Mouse (Mus musculus) intestine, embryonic 14.5 days (tissue): ENCODE results near the gene Lmntd2. TPM values are rescaled to one million over a fixed set of nuclear protein-coding genes. Genes with fewer than 3 reads are reported as not detected.

ENCODE experiments used
- ATAC-seq: fragments of 200-750 bp; cut with Nextera tagmentation; replicated peaks from 2 replicates; pipeline ENCODE4 v1.8.0; 2017; ENCODE audit warnings: low read depth, moderate number of reproducible peaks, moderate TSS enrichment, moderate library complexity; ENCODE audit not compliant: low FRiP score, low TSS enrichment
- DNase-seq: peaks from one replicate; pipeline ENCODE4 v3.0.0-alpha.2; 2018; ENCODE audit warnings: low spot score
- H3K27ac ChIP-seq: fragments of 300-500 bp; sonication (generic); 2 replicates; pipeline ENCODE4 v1.5.1; 2014; ENCODE audit warnings: low read depth, mild to moderate bottlenecking, control low read depth
- H3K27me3 ChIP-seq: fragments of 300-500 bp; sonication (generic); replicated peaks from 2 replicates; pipeline ENCODE4 v1.6.1; 2014; ENCODE audit warnings: low read length, control low read depth; ENCODE audit not compliant: control insufficient read depth, insufficient read depth
- H3K36me3 ChIP-seq: fragments of 300-500 bp; sonication (generic); 2 replicates; pipeline ENCODE4 v1.6.1; 2014; ENCODE audit warnings: low read length, control low read depth; ENCODE audit not compliant: control insufficient read depth, insufficient read depth
- H3K4me1 ChIP-seq: fragments of 300-500 bp; sonication (generic); replicated peaks from 2 replicates; pipeline ENCODE4 v1.6.1; 2014; ENCODE audit warnings: low read length, control low read depth, mixed read lengths; ENCODE audit not compliant: control insufficient read depth, insufficient read depth
- H3K4me2 ChIP-seq: fragments of 300-500 bp; sonication (generic); 2 replicates; pipeline ENCODE4 v1.6.1; 2014; ENCODE audit warnings: low read length
- H3K4me3 ChIP-seq: fragments of 300-500 bp; sonication (generic); 2 replicates; pipeline ENCODE4 v1.5.1; 2014; ENCODE audit warnings: low read depth, low read length, control low read depth, mixed read lengths
- H3K9ac ChIP-seq: fragments of 300-500 bp; sonication (generic); 2 replicates; pipeline ENCODE4 v1.6.1; 2014; ENCODE audit warnings: mild to moderate bottlenecking, low read length
- H3K9me3 ChIP-seq: fragments of 300-500 bp; sonication (generic); 2 replicates; pipeline ENCODE4 v1.6.1; 2016; ENCODE audit warnings: low read length, control low read depth; ENCODE audit not compliant: control insufficient read depth
- WGBS: fragments of 180-500 bp; shearing (Covaris S2); extraction: QIAGEN DNeasy Blood & Tissue Kit; methylation state at CpG from one replicate; pipeline ENCODE4 v1.1.7; 2014; 5-methylcytosine and 5-hydroxymethylcytosine counted together
- polyA plus RNA-seq: library from polyadenylated mRNA; unstranded; fragments of >200 nt; fragmentation: Nextera tagmentation; extraction: Ambion mirVana; gene quantifications from 2 replicates; pipeline ENCODE4 v1.2.1, GENCODE M21; 2014

The Lmntd2 gene
- polyA plus RNA-seq, 1 experiment from 2014 or later, result 2.8 TPM

DNA sequence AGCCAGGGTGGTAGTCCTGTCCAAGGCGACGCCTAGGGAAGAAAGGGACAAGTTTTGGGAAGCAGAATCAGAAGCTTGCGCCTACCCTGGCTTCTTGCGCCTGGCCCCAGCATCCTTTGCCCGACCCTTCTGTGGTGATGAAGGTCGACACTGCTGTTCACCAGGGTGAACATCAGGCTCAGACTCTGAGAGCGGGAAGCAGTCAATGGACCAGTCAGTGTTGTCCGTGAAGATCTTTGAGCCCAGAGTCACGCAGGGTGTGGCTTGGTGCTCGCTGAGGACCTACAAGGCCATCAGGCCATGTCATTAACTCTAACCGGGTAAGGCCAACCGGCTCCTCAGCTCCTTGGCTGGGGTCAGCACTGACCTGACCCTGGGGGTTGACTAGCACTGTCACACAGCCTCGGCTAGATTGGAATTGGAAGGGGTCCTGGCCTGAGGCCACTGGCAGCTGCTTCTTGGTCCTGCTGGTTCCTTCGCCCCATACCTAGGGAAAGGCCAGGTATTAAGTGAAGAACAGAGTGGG, 3.2 kb downstream of the Lmntd2 start:
- no peaks in the 10 kb centered on the region for H3K27me3 ChIP-seq
- no peak overlapping the region for H3K9ac ChIP-seq
- no peaks in the 10 kb centered on the region for H3K9me3 ChIP-seq
- peaks cover 4% of the 10 kb centered on the region; the same call in 1 of the 2 replicates for H3K4me1 ChIP-seq
- H3K4me2 ChIP-seq, result no peak overlapping the region
- WGBS, result 88% methylated on average over 14 of the region's 14 CpGs
- no peak for DNase-seq
- H3K4me3 ChIP-seq, result no peak overlapping the region
- H3K36me3 ChIP-seq, result no peaks in the 10 kb centered on the region
- no peak overlapping the region for H3K27ac ChIP-seq
- ATAC-seq, result no peak

DNA sequence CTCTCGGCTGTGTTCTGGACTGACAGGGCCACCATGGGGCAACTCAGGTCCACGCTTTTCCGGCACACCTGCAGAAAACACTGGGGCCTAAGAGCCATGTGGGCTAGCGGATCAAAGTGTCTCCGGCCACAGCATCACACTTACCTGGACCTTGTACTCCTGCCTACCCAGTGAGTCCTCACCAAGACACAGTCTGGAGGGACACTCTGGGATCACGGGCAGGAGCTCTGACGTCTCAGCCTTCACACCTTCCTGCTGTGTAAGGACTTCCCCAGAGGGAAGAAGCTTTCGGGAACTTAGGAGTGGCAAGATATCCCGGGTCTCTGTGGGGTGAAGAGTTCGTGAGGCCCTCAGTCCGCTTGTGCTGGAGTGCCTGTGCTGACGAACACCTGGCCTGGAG, 3.7 kb downstream of the Lmntd2 start:
- WGBS, result 65% methylated on average over 12 of the region's 12 CpGs
- ATAC-seq (no peak), DNase-seq (no peak)
- Histone ChIP-seq H3K27ac (no peak overlapping the region), H3K4me1 (peaks cover 4% of the 10 kb centered on the region; the same call in 1 of the 2 replicates), H3K4me2 (no peak overlapping the region), H3K9me3 (no peaks in the 10 kb centered on the region), H3K9ac (no peak overlapping the region), H3K27me3 (no peaks in the 10 kb centered on the region), H3K4me3 (no peak overlapping the region), H3K36me3 (no peaks in the 10 kb centered on the region)

DNA sequence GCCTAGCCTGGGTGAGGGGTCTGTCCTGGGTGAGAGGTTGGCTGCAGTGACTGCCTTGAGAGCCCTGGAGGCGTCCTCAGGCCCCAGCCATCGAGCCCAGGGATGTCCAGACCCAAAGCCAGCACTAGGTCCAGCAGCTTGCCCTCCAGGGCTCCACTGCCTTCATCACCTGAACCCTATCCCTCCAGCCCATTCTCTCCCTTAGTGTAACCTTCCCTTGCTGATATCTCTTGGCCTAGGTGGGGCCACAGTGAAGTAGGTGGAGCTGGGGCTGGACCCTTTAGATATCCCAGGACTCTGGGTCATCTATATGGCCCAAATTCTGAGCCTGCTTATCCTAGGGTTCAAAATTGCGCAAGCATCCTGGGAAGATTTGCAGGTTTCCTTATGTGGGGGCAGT, 4.4 kb downstream of the Lmntd2 start:
- Histone ChIP-seq H3K4me1 (no peaks in the 10 kb centered on the region), H3K27ac (no peak overlapping the region), H3K36me3 (no peaks in the 10 kb centered on the region), H3K27me3 (no peaks in the 10 kb centered on the region), H3K4me2 (no peak overlapping the region), H3K9me3 (no peaks in the 10 kb centered on the region), H3K4me3 (no peak overlapping the region), H3K9ac (no peak overlapping the region)
- no peak for DNase-seq
- WGBS, result 74% methylated on average over 3 of the region's 3 CpGs
- ATAC-seq, result no peak

DNA sequence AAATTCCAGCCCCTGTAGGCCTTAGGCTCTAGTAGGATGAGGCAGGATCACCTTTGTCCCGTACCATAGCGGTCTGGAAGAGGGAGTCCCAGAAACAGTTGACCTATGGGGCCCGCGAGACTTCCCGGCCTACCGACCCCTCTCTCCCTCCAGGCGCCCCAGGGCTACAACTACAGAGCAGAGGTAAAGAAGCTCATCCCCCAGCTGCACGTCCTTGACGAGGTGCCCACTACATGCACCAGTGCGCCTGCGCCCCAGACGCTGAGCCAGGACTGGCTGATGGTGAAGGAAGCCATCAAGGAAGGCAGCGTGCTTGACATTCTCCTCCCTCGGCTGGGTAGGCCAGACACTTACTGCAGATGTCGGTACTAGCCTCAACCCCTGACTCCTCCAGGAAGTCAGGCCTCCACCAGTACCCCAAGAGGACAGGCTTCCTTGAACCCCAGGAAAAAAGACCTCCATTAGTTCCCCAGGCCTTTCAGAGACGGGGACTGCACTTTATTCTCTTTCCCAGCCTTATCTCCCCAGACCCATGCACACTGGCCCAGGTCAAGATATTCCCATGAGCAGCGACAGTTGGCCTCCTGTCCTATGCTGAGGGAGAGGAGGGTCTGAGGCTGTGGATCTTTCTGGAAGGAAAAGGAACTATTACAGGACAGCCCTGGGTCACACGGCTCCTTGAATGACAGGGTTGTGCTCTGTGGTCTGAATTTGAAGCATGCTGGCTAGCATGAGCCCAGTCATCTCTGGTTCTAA, 7.5 kb downstream of the Lmntd2 start:
- DNase-seq, result no peak
- no peaks in the 10 kb centered on the region for H3K9me3 ChIP-seq
- 92% methylated on average over 18 of the region's 18 CpGs for WGBS

DNA sequence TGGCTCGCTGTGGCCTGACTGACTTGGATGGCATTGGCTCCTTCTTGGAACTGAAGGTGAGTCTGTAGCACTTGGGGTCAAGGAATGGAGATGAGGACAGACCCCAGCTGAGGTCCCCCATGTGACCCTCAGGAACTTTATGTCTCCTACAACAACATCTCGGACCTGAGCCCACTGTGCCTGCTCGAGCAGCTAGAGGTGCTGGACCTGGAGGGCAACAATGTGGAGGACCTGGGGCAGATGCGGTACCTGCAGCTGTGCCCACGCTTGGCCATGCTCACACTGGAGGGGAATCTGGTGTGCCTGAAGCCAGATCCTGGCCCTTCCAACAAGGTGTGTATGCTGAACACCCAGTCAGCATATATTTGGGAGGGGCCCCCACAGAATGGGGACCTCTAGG, 8.4 kb downstream of the Lmntd2 start:
- Histone ChIP-seq H3K36me3 (no peaks in the 10 kb centered on the region), H3K9me3 (no peaks in the 10 kb centered on the region), H3K27ac (no peak overlapping the region), H3K9ac (no peak overlapping the region), H3K27me3 (no peaks in the 10 kb centered on the region), H3K4me2 (no peak overlapping the region), H3K4me1 (no peaks in the 10 kb centered on the region), H3K4me3 (no peak overlapping the region)
- WGBS, result 92% methylated on average over 5 of the region's 5 CpGs
- DNase-seq (no peak), ATAC-seq (no peak)

More for the DNA sequence above, 7.5 kb downstream of the Lmntd2 start:
- no peak overlapping the region for H3K4me3 ChIP-seq
- H3K27me3 ChIP-seq, result no peaks in the 10 kb centered on the region
- no peak overlapping the region for H3K9ac ChIP-seq
- H3K4me2 ChIP-seq, result no peak overlapping the region
- no peaks in the 10 kb centered on the region for H3K4me1 ChIP-seq
- no peaks in the 10 kb centered on the region for H3K36me3 ChIP-seq
- H3K27ac ChIP-seq, result no peak overlapping the region
- ATAC-seq, result no peak

DNA sequence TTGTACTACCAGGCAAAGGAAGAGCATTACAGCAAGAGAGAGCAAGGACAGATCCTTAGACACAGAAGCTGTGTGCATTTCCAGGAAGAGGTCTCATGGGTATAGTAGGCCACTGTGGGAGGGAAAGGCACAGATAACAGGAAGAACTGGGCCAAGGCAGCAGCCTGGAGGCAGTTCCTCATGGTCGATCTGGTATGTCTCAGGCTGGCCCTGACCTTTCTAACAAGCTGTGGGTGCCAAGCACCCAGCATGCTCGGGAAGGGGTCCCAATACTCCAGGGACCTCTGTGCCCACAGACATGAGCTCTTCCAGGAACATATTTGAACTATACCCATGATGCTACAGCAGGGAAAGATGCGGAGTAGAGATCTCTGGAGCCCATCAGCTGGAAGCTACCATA, 9.3 kb downstream of the Lmntd2 start:
- no peaks in the 10 kb centered on the region for H3K9me3 ChIP-seq
- H3K36me3 ChIP-seq, result no peaks in the 10 kb centered on the region; the same call in 1 of the 2 replicates
- no peaks in the 10 kb centered on the region for H3K4me1 ChIP-seq
- H3K4me2 ChIP-seq, result no peak overlapping the region
- ATAC-seq (no peak), DNase-seq (no peak)
- no peak overlapping the region for H3K9ac ChIP-seq
- no peaks in the 10 kb centered on the region for H3K27me3 ChIP-seq
- 72% methylated on average over 3 of the region's 3 CpGs for WGBS
- no peak overlapping the region for H3K27ac ChIP-seq
- no peak overlapping the region for H3K4me3 ChIP-seq

DNA sequence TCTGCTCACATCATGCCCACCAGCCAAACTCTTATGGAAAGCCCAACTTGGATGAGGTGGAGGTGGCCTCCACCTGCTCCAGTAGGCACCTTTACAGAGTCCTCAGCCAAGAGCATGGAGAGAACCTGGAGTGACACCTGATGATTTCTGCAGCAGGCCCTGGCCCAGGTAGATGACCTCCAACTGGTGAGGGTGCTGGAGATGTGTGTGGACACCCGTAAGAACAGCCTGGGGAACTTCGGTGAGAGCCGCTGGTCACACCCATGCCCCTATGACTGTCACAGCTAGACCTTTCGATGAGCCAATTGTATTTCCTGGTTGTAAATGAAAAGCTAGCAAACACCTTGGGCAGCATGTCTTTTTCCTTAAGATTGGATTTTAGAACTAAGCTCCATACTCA, 15.8 kb downstream of the Lmntd2 start:
- Histone ChIP-seq H3K27me3 (no peaks in the 10 kb centered on the region), H3K36me3 (no peaks in the 10 kb centered on the region; the same call in 1 of the 2 replicates), H3K4me2 (no peak overlapping the region), H3K4me1 (peaks cover 4% of the 10 kb centered on the region), H3K4me3 (no peak overlapping the region), H3K27ac (no peak overlapping the region), H3K9me3 (no peaks in the 10 kb centered on the region), H3K9ac (no peak overlapping the region)
- 81% methylated on average over 4 of the region's 4 CpGs for WGBS
- no peak for DNase-seq
- ATAC-seq, result no peak

DNA sequence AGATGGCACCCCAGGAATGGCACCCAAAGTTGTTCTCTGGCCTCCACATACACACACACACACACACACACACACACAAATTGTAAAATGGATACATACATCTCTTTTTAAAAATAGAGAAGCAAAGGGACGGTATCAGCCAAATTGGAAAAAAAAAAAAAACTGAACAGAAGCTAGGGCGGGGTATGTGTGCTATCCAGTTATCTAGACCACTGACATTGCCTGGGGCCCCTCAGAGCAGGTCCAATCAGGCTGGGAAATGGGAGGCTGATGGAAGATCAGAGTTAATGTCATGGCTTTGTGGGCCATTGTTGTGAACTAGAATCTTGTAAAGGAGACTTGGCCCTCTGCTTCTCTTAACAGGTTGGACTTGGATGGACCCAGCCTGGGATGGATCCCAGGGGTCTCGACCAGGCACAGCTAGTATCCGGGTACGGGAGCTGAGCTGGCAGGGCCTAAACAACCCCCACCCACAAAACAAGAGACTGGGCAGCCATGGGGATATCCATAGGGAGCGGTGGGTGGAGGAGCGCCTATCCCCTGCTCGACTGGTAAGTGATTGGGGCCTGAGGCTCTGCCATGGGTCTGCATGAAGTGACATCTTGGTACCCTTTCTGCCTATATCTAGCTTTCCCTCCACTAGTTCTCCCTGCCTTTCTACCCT, 17.1 kb downstream of the Lmntd2 start:
- no peak overlapping the region for H3K9ac ChIP-seq
- H3K9me3 ChIP-seq, result no peaks in the 10 kb centered on the region
- no peak overlapping the region for H3K4me2 ChIP-seq
- WGBS, result 88% methylated on average over 8 of the region's 8 CpGs
- ATAC-seq (no peak), DNase-seq (no peak)
- no peak overlapping the region for H3K27ac ChIP-seq
- H3K4me1 ChIP-seq, result peaks cover 12% of the 10 kb centered on the region
- H3K4me3 ChIP-seq, result no peak overlapping the region
- no peaks in the 10 kb centered on the region for H3K27me3 ChIP-seq
- peaks cover 4% of the 10 kb centered on the region for H3K36me3 ChIP-seq
